Mouse (Mus musculus) hindbrain, embryonic 16.5 days (tissue): ENCODE data around the gene Kir3dl1. TPM values are rescaled to one million over a fixed set of nuclear protein-coding genes. Genes with fewer than 3 reads are reported as not detected.
"Not testable (repeated sequence)": the region's sequence is repeated elsewhere in the genome, so short reads cannot be mapped to it uniquely, and the experiment has no call there.

Experiments
- ATAC-seq: fragments of 200-750 bp; cut with Nextera tagmentation; 2 replicates; pipeline ENCODE4 v1.8.0; 2017; ENCODE audit warnings: moderate TSS enrichment, moderate library complexity
- H3K27ac ChIP-seq: fragments of 300-500 bp; sonication (generic); 2 replicates; pipeline ENCODE4 v1.5.1; 2014; ENCODE audit warnings: low read depth, mild to moderate bottlenecking, control low read depth, low read length, moderate library complexity
- H3K27me3 ChIP-seq: fragments of 300-500 bp; sonication (generic); replicated peaks from 2 replicates; pipeline ENCODE4 v1.6.1; 2014; ENCODE audit warnings: low read length; ENCODE audit not compliant: control insufficient read depth, insufficient read depth
- H3K36me3 ChIP-seq: fragments of 300-500 bp; sonication (generic); 2 replicates; pipeline ENCODE4 v1.6.1; 2014; ENCODE audit warnings: mild to moderate bottlenecking, low read length, moderate library complexity, mixed read lengths; ENCODE audit not compliant: control insufficient read depth, insufficient read depth
- H3K4me1 ChIP-seq: fragments of 300-500 bp; sonication (generic); 2 replicates; pipeline ENCODE4 v1.6.1; 2014; ENCODE audit warnings: low read depth, low read length; ENCODE audit not compliant: control insufficient read depth, insufficient read depth
- H3K4me2 ChIP-seq: fragments of 300-500 bp; sonication (generic); 2 replicates; pipeline ENCODE4 v1.6.1; 2014; ENCODE audit warnings: mild to moderate bottlenecking, low read length, control low read depth, moderate library complexity
- H3K4me3 ChIP-seq: fragments of 300-500 bp; sonication (generic); 2 replicates; pipeline ENCODE4 v1.5.1; 2014; ENCODE audit warnings: mild to moderate bottlenecking, low read length, control low read depth, moderate library complexity
- H3K9ac ChIP-seq: fragments of 300-500 bp; sonication (generic); 2 replicates; pipeline ENCODE4 v1.6.1; 2014; ENCODE audit warnings: low read depth, mild to moderate bottlenecking, control low read depth, low read length, moderate library complexity
- H3K9me3 ChIP-seq: fragments of 300-500 bp; sonication (generic); 2 replicates; pipeline ENCODE4 v1.6.1; 2014; ENCODE audit warnings: mild to moderate bottlenecking, low read length, moderate library complexity; ENCODE audit not compliant: control insufficient read depth
- WGBS: fragments of 180-500 bp; shearing (Covaris S2); extraction: QIAGEN DNeasy Blood & Tissue Kit; methylation state at CpG from one replicate; pipeline ENCODE4 v1.1.7; 2014; 5-methylcytosine and 5-hydroxymethylcytosine counted together
- polyA plus RNA-seq: library from polyadenylated mRNA; unstranded; fragments of >200 nt; fragmentation: Nextera tagmentation; extraction: Ambion mirVana; gene quantifications from 2 replicates; pipeline ENCODE4 v1.2.1, GENCODE M21; 2015

The Kir3dl1 gene
- not detected in 2 replicates for polyA plus RNA-seq

DNA sequence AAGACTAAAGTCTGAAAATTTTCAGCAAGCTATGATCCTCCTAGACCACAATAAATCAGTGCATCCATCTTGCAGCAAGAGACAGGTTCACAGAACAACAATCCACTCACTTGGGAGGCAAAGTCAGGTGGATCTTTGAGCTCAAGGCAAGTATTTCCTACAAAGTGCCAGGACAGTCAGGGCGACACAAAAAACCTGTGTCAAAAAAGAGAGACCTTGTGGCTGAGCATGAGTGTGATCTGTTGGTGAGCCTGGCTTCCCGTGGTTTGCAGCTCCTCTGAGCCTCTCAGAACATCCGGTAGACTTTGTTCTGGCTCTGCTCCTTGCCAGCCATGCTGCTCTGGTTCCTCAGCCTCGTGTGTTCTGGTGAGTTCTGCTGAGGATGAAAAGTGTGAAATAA is at the start of gene Kir3dl1:
Gene Kir3dl1 (plus strand): TSS at position 301 of the 400 bp plus-strand sequence.
- not testable (repeated sequence) for H3K27ac ChIP-seq, H3K4me3 ChIP-seq, H3K4me2 ChIP-seq, ATAC-seq, H3K9me3 ChIP-seq, H3K36me3 ChIP-seq, H3K9ac ChIP-seq, H3K27me3 ChIP-seq, H3K4me1 ChIP-seq
- WGBS: 73% methylated on average over 4 of the region's 4 CpGs

- WGBS: 71% methylated on average over 1 of the region's 1 CpGs
- ATAC-seq, H3K4me2 ChIP-seq, H3K9me3 ChIP-seq, H3K9ac ChIP-seq, H3K27ac ChIP-seq, H3K27me3 ChIP-seq, H3K36me3 ChIP-seq, H3K4me3 ChIP-seq, H3K4me1 ChIP-seq: not testable (repeated sequence)
These were observed 26.2 kb downstream of the Kir3dl1 start, which contains the start of gene Kir3dl2 for GRCm38 (mm10) chrX:136543956-136544355. Kir3dl2 (minus strand) TSS chrX:136544056.

- H3K4me1 ChIP-seq, H3K27me3 ChIP-seq, H3K4me2 ChIP-seq, H3K27ac ChIP-seq, H3K9ac ChIP-seq, H3K36me3 ChIP-seq, H3K9me3 ChIP-seq, ATAC-seq, H3K4me3 ChIP-seq: not testable (repeated sequence)
- WGBS: 89% methylated on average over 9 of the region's 9 CpGs
These were observed 51.3 kb downstream of the Kir3dl1 start for GRCm38 (mm10) chrX:136569094-136569493.

Other genes with a start within 250 kb of the Kir3dl1 start
- 710 and 810 TPM in 2 replicates for gene Bex3, start 247.7 kb upstream of the Kir3dl1 start, polyA plus RNA-seq
- gene Kir3dl2, start 26.1 kb downstream of the Kir3dl1 start, polyA plus RNA-seq: 0.09 and 0.20 TPM in 2 replicates
- gene Tceal3, start 72.8 kb downstream of the Kir3dl1 start, polyA plus RNA-seq: 83.7 and 106 TPM in 2 replicates
- gene Tceal1, start 190.0 kb downstream of the Kir3dl1 start, polyA plus RNA-seq: 23.2 and 27.7 TPM in 2 replicates
- 541 and 552 TPM in 2 replicates for gene Morf4l2, start 225.7 kb downstream of the Kir3dl1 start, polyA plus RNA-seq